Mouse (Mus musculus) stomach, postnatal 0 days (tissue): Measurements from ENCODE around the gene Adgrf5.

Experiments
- CTCF ChIP-seq: IDR thresholded peaks from 2 replicates; pipeline ENCODE4 v1.5.1; 2016; ENCODE audit warnings: antibody characterized with exemption, low read depth, mild to moderate bottlenecking, moderate library complexity
- EP300 ChIP-seq: optimal IDR thresholded peaks from 2 replicates; pipeline ENCODE3; 2016; ENCODE audit warnings: antibody characterized with exemption

- TF ChIP-seq CTCF = no peak
- TF ChIP-seq EP300 = no peak
Measured at GRCm38 (mm10) chr17:43329216-43329615, 31.0 kb upstream of the Adgrf5 start.
